Mouse (Mus musculus): Measurements from ENCODE around the gene Zmiz1. TPM values are rescaled to one million over a fixed set of nuclear protein-coding genes. Genes with fewer than 3 reads are reported as not detected.

The Zmiz1 gene
- polyA plus RNA-seq (2015; fragmentation: Nextera tagmentation; extraction: Ambion mirVana) = 77.3 and 78.8 TPM in 2 replicates

DNA sequence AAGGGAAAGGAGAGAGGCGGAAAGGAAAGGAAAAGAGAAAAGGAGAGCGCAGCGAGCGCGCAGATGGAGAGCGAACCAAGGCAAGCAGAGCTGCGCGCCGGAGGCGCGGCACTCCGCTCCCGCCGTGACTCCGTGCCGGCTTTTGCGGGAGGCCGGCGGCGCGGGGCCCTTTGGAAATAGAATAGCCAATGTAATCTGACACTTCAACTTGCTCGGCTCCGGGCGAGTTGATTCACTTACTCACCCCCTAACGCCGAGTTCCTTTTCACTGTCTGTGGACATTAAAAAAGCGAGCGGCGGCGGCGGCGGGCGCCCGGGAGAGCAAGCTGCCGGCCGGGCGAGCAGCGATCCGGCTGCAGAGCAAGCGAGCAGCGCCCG, at the start of gene Zmiz1:
TSS of gene Zmiz1 (plus strand) at position 170 of the 378 bp plus-strand sequence.
- H3K4me3 ChIP-seq = peak within 1 kb of the TSS; percentile 98
- H3K9ac ChIP-seq = peak within 1 kb of the TSS; percentile 99
- H3K4me2 ChIP-seq = peak within 1 kb of the TSS; percentile 74
- under 1% methylated on average over 42 of the region's 42 CpGs for WGBS
- H3K4me1 ChIP-seq = peaks cover 56% of the 10 kb centered on the region
- peak; percentile 20 for ATAC-seq (replicated peaks)
- H3K9me3 ChIP-seq = no peaks in the 10 kb centered on the region
- H3K27me3 ChIP-seq (replicated peaks) = no peaks in the 10 kb centered on the region
- no peaks in the 10 kb centered on the region for H3K36me3 ChIP-seq (replicated peaks)
- H3K27ac ChIP-seq = peak within 1 kb of the TSS; percentile 98

DNA sequence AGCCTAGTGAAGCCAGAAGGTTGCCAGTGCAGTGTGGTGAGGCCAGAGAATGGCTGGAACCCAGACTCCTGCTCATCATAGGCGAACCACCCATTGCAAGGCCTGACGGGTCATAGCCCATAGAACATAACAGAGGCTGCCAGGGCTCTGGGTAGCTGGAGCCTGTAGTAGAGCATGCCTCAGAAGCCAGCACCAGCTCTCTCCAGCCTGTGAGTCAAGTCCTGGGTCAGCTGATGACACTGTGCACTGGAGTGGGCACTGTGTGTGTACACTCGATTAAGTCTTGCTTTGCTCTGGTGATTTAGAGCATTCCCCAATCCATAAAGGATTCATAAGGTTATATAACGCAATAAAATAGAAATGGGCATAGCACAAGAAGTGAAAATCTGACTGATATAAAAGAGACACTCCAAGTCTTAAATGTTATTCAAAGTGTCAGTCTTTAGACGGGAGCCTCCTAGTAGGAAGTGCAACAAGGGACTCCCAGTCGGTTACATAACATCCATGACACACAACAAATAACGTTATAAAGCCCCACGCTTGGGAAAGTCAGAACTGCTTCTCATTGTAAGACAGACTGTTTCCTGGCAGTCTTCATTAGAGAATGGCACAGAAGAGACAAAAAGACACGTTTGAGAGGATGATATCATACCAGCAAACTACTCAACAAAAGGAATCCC, 47.0 kb upstream of the Zmiz1 start:
- H3K4me1 ChIP-seq = no peaks in the 10 kb centered on the region; the same call in 1 of the 2 replicates
- no peak overlapping the region for H3K27ac ChIP-seq
- no peak for ATAC-seq (replicated peaks)
- no peaks in the 10 kb centered on the region for H3K27me3 ChIP-seq (replicated peaks)
- no peaks in the 10 kb centered on the region for H3K36me3 ChIP-seq (replicated peaks)
- H3K4me3 ChIP-seq = no peak overlapping the region
- H3K9ac ChIP-seq = no peak overlapping the region
- WGBS = 87% methylated on average over 9 of the region's 9 CpGs
- H3K9me3 ChIP-seq = no peaks in the 10 kb centered on the region
- H3K4me2 ChIP-seq = no peak overlapping the region

DNA sequence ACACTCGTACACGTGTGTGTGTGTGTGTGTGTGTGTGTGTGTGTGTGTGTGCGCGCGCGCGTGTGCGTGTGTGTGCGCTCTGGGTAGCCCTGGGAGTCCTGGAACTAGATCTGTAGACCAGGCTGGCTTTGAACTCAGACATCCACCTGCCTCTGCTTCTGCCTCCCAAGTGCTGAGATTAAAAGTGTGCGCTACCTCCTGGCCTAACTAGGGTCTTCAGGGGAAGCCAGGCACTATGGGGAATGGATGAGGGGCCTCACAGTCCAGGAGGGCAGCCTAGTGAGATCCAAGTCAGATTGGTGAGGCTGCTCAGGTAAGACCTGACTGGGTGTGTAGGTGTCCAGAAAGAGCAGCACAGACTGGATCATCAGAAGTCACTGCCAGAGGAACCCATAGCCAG, 46.2 kb upstream of the Zmiz1 start:
- Histone ChIP-seq H3K4me2 (no peak overlapping the region), H3K9me3 (no peaks in the 10 kb centered on the region), H3K27ac (no peak overlapping the region), H3K4me3 (no peak overlapping the region), H3K9ac (no peak overlapping the region), H3K4me1 (no peaks in the 10 kb centered on the region), H3K36me3 (replicated peaks) (no peaks in the 10 kb centered on the region), H3K27me3 (replicated peaks) (no peaks in the 10 kb centered on the region)
- WGBS = 97% methylated on average over 10 of the region's 10 CpGs
- no peak for ATAC-seq (replicated peaks)

DNA sequence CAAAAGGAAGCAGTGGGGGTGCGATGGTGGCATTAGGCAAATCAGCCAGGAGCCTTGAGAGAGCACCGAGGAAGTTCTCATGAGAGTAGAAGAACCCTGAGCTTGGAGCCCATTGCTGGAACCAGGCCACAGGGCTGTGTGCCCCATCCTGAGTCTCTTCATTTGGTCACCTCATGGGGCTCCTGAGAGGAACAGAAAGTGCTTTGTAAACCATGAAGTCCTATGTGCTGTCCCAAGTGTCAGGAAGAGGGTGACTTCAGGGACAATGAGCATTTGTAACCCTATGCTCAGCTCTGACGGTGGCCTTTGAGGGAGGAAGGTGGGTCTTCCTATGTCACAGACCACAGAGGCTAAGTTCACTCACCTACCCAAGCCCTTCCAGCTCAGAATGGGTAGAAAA, 45.5 kb upstream of the Zmiz1 start:
- 75% methylated on average over 3 of the region's 3 CpGs for WGBS
- H3K9ac ChIP-seq = no peak overlapping the region
- H3K27ac ChIP-seq = no peak overlapping the region
- H3K27me3 ChIP-seq (replicated peaks) = no peaks in the 10 kb centered on the region
- H3K9me3 ChIP-seq = no peaks in the 10 kb centered on the region
- ATAC-seq (replicated peaks) = no peak
- H3K4me3 ChIP-seq = no peak overlapping the region
- no peaks in the 10 kb centered on the region for H3K36me3 ChIP-seq (replicated peaks)
- no peaks in the 10 kb centered on the region for H3K4me1 ChIP-seq
- H3K4me2 ChIP-seq = no peak overlapping the region

DNA sequence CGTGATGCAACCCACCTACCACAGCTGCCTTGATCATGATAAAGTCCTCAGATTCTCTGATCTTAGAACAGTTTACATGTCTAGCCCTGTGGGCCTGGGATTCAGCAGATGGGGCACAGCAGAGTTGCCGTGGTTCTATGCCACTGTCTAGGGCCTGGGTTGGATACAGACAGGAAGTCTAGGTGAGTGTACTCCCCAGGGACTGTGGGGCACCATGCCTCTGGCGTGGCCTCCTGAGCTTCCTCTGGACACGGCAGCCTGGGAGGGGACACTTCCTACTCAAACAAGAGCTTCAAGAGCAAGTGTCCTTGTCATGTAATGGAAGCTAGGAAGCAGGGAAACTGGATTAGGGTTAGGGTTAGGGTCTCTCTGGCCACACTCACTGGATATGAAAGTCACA, 44.9 kb upstream of the Zmiz1 start:
- Histone ChIP-seq H3K27ac (no peak overlapping the region), H3K4me2 (no peak overlapping the region), H3K9ac (no peak overlapping the region), H3K4me3 (no peak overlapping the region), H3K27me3 (replicated peaks) (no peaks in the 10 kb centered on the region), H3K4me1 (no peaks in the 10 kb centered on the region), H3K9me3 (no peaks in the 10 kb centered on the region), H3K36me3 (replicated peaks) (no peaks in the 10 kb centered on the region)
- ATAC-seq (replicated peaks) = no peak
- 86% methylated on average over 4 of the region's 4 CpGs for WGBS

DNA sequence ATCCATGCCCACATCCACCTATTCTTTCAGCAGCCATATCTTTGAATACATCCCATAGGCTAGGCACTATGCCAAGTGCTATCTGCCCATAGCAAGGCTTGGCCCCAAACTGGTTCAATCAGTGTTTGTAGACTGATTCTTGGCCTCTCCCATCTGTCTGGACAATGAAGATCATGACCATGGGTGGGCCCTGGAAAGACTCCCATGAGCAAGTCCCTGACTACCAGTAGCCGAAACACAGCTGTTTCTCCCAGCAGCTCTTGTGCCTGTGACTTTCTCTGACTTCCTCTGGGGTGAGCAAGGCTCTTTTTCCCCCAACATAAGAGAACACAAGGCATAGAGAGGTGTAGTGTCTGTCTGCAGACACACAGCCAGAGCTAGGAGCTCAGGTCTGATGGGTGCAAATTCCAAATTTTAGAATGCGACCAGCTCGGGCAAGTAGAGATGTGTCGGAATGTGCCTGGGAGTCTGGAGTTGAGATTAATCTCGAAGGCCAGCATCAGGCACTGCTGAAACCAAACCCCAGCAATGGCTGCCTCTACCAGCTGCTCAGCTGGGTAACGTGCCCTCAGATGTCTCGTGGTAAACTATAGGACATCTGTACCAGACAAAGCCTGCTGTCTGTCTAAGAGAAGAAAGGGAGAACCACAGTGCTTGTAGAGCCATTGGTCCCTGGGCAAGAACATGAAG, 38.8 kb upstream of the Zmiz1 start:
- no peak overlapping the region for H3K27ac ChIP-seq
- H3K9me3 ChIP-seq = no peaks in the 10 kb centered on the region

DNA sequence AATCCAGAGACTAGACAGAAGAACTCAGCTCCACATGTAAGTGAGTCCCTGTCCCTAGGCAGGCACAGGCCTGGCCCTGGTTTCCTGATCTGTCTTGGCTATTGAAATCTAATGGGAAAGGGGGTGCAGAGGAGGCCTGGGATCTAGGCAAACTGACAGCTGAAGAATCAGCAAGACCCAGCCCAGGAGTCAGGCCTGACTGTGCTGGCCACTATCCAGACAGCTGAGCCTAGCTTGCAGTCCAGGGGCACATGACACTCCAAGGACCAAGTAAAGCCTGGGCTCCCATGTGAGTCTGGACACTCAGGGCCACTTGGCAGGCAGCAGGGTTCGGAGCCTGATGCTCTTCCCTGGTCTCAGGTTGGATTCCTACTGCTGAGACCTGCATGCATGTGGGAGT, 38.0 kb upstream of the Zmiz1 start:
- Histone ChIP-seq H3K27me3 (replicated peaks) (no peaks in the 10 kb centered on the region), H3K27ac (peak overlapping the region; percentile 83), H3K4me1 (peaks cover 10% of the 10 kb centered on the region), H3K9ac (no peak overlapping the region), H3K9me3 (no peaks in the 10 kb centered on the region), H3K4me2 (no peak overlapping the region), H3K36me3 (replicated peaks) (no peaks in the 10 kb centered on the region), H3K4me3 (no peak overlapping the region)
- ATAC-seq (replicated peaks) = peak; percentile 40; the same call in 1 of the 2 replicates
- 86% methylated on average over 1 of the region's 1 CpGs for WGBS

More for the DNA sequence above, 38.8 kb upstream of the Zmiz1 start:
- 81% methylated on average over 7 of the region's 7 CpGs for WGBS
- Histone ChIP-seq H3K27me3 (replicated peaks) (no peaks in the 10 kb centered on the region), H3K4me3 (no peak overlapping the region), H3K4me1 (peaks cover 10% of the 10 kb centered on the region), H3K36me3 (replicated peaks) (no peaks in the 10 kb centered on the region), H3K4me2 (no peak overlapping the region), H3K9ac (no peak overlapping the region)
- ATAC-seq (replicated peaks) = no peak

DNA sequence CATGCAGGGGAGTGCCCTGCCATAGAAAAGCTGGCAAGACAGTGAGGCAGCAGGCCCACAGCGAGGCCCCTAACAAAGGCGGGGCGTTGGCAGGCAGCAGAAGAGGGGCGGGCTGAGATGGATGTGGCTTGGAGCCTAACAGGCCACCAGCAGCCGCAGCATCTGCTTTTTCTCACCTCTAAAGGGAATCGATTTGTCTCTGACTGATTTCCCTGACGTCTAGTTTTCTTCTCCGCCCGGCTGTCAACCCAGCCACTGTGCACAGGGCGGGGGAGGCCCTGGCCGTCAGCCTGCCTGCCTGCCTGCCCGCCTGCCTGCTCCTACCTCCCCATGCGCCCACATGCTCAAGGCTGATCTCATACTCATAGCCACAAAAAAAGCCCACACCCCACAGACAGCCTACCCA, 37.4 kb upstream of the Zmiz1 start:
- Histone ChIP-seq H3K9me3 (no peaks in the 10 kb centered on the region), H3K27ac (peak overlapping the region; percentile 83), H3K27me3 (replicated peaks) (no peaks in the 10 kb centered on the region), H3K9ac (no peak overlapping the region; the same call in 1 of the 2 replicates), H3K4me2 (no peak overlapping the region), H3K4me1 (peaks cover 10% of the 10 kb centered on the region), H3K4me3 (no peak overlapping the region), H3K36me3 (replicated peaks) (no peaks in the 10 kb centered on the region)
- WGBS = 25% methylated on average over 13 of the region's 13 CpGs
- ATAC-seq (replicated peaks) = peak; percentile 88

DNA sequence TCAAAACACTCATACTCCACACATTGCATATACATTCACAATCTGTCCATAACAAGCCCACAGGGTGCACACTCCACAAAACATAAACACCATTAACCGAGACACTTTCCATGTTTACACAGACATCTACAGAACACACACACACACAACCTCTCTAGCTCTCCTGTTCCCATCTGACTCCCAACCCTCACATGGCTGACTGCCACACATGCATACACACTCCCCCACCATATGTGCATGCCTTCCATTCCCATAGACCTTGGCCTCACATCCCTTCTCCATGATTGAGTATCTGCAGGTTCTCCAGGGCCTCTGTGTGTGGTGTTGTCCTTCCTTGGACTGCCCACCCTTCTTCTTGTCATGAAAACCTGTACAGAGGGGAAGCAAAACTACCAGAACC, 36.0 kb upstream of the Zmiz1 start:
- no peak for ATAC-seq (replicated peaks)
- H3K36me3 ChIP-seq (replicated peaks) = no peaks in the 10 kb centered on the region
- peaks cover 10% of the 10 kb centered on the region for H3K4me1 ChIP-seq
- H3K4me2 ChIP-seq = no peak overlapping the region
- H3K4me3 ChIP-seq = no peak overlapping the region
- no peaks in the 10 kb centered on the region for H3K27me3 ChIP-seq (replicated peaks)
- H3K9me3 ChIP-seq = no peaks in the 10 kb centered on the region
- no peak overlapping the region for H3K27ac ChIP-seq
- no peak overlapping the region for H3K9ac ChIP-seq
- WGBS = 79% methylated on average over 1 of the region's 1 CpGs

DNA sequence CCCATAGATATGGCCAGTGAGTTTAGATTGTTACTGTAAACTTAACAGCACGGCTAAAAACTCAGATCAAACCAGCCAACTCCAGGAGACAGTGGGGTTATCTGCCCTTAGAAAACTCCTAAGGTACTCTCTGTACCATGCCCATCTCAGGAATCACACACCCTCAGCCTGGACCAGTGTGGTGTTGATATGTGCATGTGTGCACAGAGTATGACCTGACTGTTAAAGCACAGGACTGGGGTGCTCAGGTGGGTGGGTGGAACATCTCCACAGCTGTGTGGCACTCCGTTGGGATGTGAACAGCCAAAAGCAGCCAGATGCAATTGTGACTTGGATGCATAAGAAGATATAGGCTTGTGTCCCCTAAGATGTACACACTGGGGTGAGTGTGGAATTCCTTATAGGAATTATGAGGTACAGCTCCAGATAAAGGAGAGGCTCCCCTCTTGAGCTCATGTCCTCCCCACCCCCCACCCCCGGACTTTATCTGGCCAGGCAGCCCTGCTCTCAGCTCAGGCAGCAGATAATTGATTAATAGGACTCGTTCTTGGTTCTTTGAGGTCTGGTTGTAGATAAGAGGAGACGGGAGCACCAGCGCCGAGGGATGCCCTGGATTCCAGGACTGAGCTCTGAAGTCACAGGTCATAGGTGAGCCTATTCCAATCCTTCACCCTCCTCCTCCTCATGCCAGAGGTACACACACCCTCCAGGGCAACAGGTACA, 35.1 kb upstream of the Zmiz1 start:
- H3K36me3 ChIP-seq (replicated peaks) = no peaks in the 10 kb centered on the region
- 72% methylated on average over 7 of the region's 7 CpGs for WGBS
- H3K4me1 ChIP-seq = peaks cover 10% of the 10 kb centered on the region
- ATAC-seq (replicated peaks) = no peak
- H3K9ac ChIP-seq = no peak overlapping the region
- H3K4me3 ChIP-seq = no peak overlapping the region
- H3K4me2 ChIP-seq = no peak overlapping the region
- no peaks in the 10 kb centered on the region for H3K9me3 ChIP-seq
- no peaks in the 10 kb centered on the region for H3K27me3 ChIP-seq (replicated peaks)
- H3K27ac ChIP-seq = no peak overlapping the region

DNA sequence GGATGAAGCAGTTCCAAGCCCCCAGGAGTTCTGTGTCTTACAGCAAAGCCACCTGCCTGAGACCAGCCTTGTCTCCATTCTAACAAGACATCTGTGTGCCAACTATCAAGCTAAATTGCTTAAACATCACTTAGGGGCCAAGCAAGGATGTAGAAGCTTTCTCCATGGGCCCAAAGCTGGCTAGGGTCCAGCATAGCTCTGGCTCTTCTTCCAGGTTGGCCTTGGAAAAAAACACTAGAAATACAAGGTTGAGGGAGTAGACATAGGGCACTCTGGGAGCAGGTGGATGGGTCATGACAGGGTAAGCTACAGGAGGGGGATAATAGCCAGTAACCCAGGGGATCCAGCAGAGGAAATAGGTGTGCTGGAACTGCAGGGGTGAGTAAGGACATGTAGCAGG, 20.7 kb upstream of the Zmiz1 start:
- H3K9me3 ChIP-seq = no peaks in the 10 kb centered on the region
- H3K4me3 ChIP-seq = no peak overlapping the region
- H3K27ac ChIP-seq = no peak overlapping the region
- H3K4me2 ChIP-seq = no peak overlapping the region
- H3K9ac ChIP-seq = no peak overlapping the region
- H3K27me3 ChIP-seq (replicated peaks) = no peaks in the 10 kb centered on the region
- H3K36me3 ChIP-seq (replicated peaks) = no peaks in the 10 kb centered on the region
- no peaks in the 10 kb centered on the region for H3K4me1 ChIP-seq
- ATAC-seq (replicated peaks) = no peak

DNA sequence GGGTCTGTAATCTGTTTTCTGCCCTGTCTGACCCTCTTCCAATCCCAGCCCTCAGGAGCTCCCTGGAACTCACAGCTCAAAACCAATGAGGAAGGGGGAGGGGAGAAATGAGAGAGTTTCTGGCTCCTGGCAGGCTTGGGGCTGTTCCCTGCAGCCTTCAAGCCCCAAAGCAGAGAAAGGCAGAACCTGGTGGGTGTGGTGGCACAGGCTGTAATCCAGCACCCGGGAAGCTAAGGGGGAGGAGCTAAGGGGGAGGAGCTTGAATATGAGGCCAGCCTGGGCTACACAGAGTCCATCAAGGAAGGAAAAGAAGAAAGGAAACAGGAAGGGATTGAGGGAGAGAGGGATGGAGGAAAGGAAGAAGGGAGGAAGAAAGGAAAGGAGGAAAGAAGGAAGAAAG, 18.9 kb upstream of the Zmiz1 start:
- Histone ChIP-seq H3K4me1 (0 out of 2 replicates have a peak, but pooled peaks cover under 1% of the 10 kb centered on the region), H3K27me3 (replicated peaks) (no peaks in the 10 kb centered on the region)

More for the DNA sequence above, 18.9 kb upstream of the Zmiz1 start:
- Histone ChIP-seq H3K9ac (no peak overlapping the region), H3K9me3 (no peaks in the 10 kb centered on the region), H3K4me2 (no peak overlapping the region), H3K36me3 (replicated peaks) (no peaks in the 10 kb centered on the region), H3K27ac (no peak overlapping the region), H3K4me3 (no peak overlapping the region)
- ATAC-seq (replicated peaks) = no peak
- WGBS = 35% methylated on average over 1 of the region's 1 CpGs
